Mouse (Mus musculus) bone marrow, adult 2 months (tissue): Measurements from ENCODE around the gene Thumpd1.

ENCODE experiments used
- CTCF ChIP-seq: fragments of 200-500 bp; IDR thresholded peaks from 2 replicates; pipeline ENCODE4 v1.5.1; 2011; ENCODE audit warnings: low read length, control low read depth; ENCODE audit not compliant: control insufficient read depth, insufficient read depth
- POLR2A ChIP-seq: fragments of 200-500 bp; IDR thresholded peaks from 2 replicates; pipeline ENCODE4 v1.6.1; 2011; ENCODE audit warnings: low read depth, mild to moderate bottlenecking, control low read depth, low read length, borderline replicate concordance; ENCODE audit not compliant: control insufficient read depth

GRCm38 (mm10) chr7:119749942-119750341 lies 29.3 kb upstream of the Thumpd1 start:
- TF ChIP-seq POLR2A, result no peak
- TF ChIP-seq CTCF, result no peak
